Mouse (Mus musculus) left cerebral cortex, adult 18-20 months (tissue): ENCODE results near the gene Gm436. TPM values are rescaled to one million over a fixed set of nuclear protein-coding genes. Genes with fewer than 3 reads are reported as not detected.

Experiments used
- DNase-seq, 2 experiments: peaks; one replicate each; pipeline ENCODE4 v3.0.0; 2021 to 2022; ENCODE audit warnings: low spot score in 2 of 2, mixed read lengths in 1 of 2
- long read RNA-seq, 2 experiments: library from polyadenylated mRNA; stranded (forward); transcript quantifications; one replicate each; pipeline ENCODE4 v2.0.0; 2021
- total RNA-seq, 2 experiments: library from RNA; stranded (reverse); gene quantifications; 2 replicates each; pipeline ENCODE4 v1.2.3; 2021

Gm436 gene
- total RNA-seq, result not detected
- long read RNA-seq, experiment 1, result 0 reads
- long read RNA-seq, experiment 2, result 0 reads

GRCm38 (mm10) chr4:144686268-144686667 is at the start of gene Gm436:
Gene Gm436 (minus strand): TSS chr4:144686368.
- DNase-seq, result no peak

GRCm38 (mm10) chr4:144721304-144721703 is 35.1 kb upstream of the Gm436 start, which contains the start of gene Gm13178:
Gene Gm13178 (minus strand): TSS chr4:144721404.
- DNase-seq, result no peak

- no peak for DNase-seq
These were observed 33.5 kb upstream of the Gm436 start for GRCm38 (mm10) chr4:144719691-144720090.

DNA sequence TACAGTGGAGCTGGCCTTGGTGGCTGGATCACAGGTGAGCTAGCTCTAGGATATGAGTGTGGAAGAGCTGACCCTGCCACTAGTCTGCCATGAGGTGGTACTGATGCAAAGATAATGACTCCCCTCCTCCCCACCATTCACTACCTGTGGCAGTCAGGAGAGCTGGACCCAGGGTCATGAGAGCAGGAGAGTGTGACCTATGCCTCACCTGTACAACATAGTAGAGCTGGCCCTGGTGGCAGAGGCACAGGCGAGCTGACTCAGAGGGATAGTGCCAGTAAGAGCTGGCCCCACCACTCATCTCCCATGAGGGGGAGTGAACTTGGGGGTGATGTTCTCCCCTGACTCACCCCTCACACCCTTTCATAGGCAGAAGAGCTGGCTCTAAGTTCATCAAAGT is 32.1 kb upstream of the Gm436 start:
- no peak for DNase-seq

- DNase-seq, result no peak
These were observed 47.9 kb downstream of the Gm436 start for GRCm38 (mm10) chr4:144638263-144638662.

Other genes with a start within 250 kb of the Gm436 start
- gene 1700012P22Rik, start 247.6 kb downstream of the Gm436 start, total RNA-seq, result not detected
- not detected for gene Gm9944, start 233.1 kb downstream of the Gm436 start, total RNA-seq
- not detected for gene Aadacl3, start 222.6 kb downstream of the Gm436 start, total RNA-seq
- gene 9430007A20Rik, start 166.5 kb downstream of the Gm436 start, total RNA-seq, result not detected
- gene Gm13124, start 121.2 kb downstream of the Gm436 start, total RNA-seq, result not detected
- gene Aadacl4, start 72.7 kb downstream of the Gm436 start, total RNA-seq, result not detected
- gene Gm13178, start 35.0 kb upstream of the Gm436 start, total RNA-seq, result under 1 TPM in 1 of 2 experiments, not detected in 1; 0.65 TPM
- not detected for gene Gm438, start 100.2 kb upstream of the Gm436 start, total RNA-seq
- gene Dhrs3, start 206.5 kb upstream of the Gm436 start, total RNA-seq, result 10 to 100 TPM; 32.3 to 34.8 TPM